Mouse (Mus musculus): ENCODE measurements at regions not wholly inside any gene's neighbourhood (a gene's known extent, or its start where the extent isn't known, plus 50 kb on each side); places are given as distances from the start of the nearest gene placed in this dataset.

GRCm38 (mm10) chr3:38684247-38684991, 199.8 kb upstream of the Ankrd50 start:
- no peak overlapping the region for H3K27ac ChIP-seq (ENCODE audit: low read depth, low read length)
- H3K27me3 ChIP-seq (replicated peaks; ENCODE audit: control insufficient read depth, insufficient read depth, low read length) = no peaks in the 10 kb centered on the region
- DNase-seq (ENCODE audit: low spot score) (no peak), ATAC-seq (no peak)
- H3K4me2 ChIP-seq (ENCODE audit: low read length) = no peak overlapping the region
- no peaks in the 10 kb centered on the region for H3K36me3 ChIP-seq (ENCODE audit: control insufficient read depth, insufficient read depth, low read length)
- no peak overlapping the region for H3K4me3 ChIP-seq (ENCODE audit: low read depth, low read length)
- 83% methylated on average over 4 of the region's 4 CpGs for WGBS
- no peaks in the 10 kb centered on the region for H3K9me3 ChIP-seq (replicated peaks; ENCODE audit: control insufficient read depth, low read length)
- H3K9ac ChIP-seq (ENCODE audit: low read length) = no peak overlapping the region
- no peaks in the 10 kb centered on the region for H3K4me1 ChIP-seq (ENCODE audit: control insufficient read depth, insufficient read depth, low read length)

GRCm38 (mm10) chr3:38663670-38664494, 179.2 kb upstream of the Ankrd50 start:
- 0 out of 2 replicates have a peak overlapping the region, but pooled peaks have one; percentile 21 for H3K9ac ChIP-seq (ENCODE audit: low read length)
- ATAC-seq (peak; percentile 76; the same call in 1 of the 2 replicates), DNase-seq (ENCODE audit: low spot score) (peak; percentile 75)
- WGBS = 40% methylated on average over 17 of the region's 17 CpGs
- H3K4me1 ChIP-seq (ENCODE audit: control insufficient read depth, insufficient read depth, low read length) = no peaks in the 10 kb centered on the region
- no peaks in the 10 kb centered on the region for H3K9me3 ChIP-seq (replicated peaks; ENCODE audit: control insufficient read depth, low read length)
- no peak overlapping the region for H3K4me3 ChIP-seq (ENCODE audit: low read depth, low read length)
- peak overlapping the region; percentile 11; the same call in 1 of the 2 replicates for H3K4me2 ChIP-seq (ENCODE audit: low read length)
- no peaks in the 10 kb centered on the region for H3K36me3 ChIP-seq (ENCODE audit: control insufficient read depth, insufficient read depth, low read length)
- H3K27ac ChIP-seq (ENCODE audit: low read depth, low read length) = peak overlapping the region; percentile 58
- H3K27me3 ChIP-seq (replicated peaks; ENCODE audit: control insufficient read depth, insufficient read depth, low read length) = no peaks in the 10 kb centered on the region

- no peaks in the 10 kb centered on the region for H3K4me1 ChIP-seq (ENCODE audit: control insufficient read depth, insufficient read depth, low read length)
- H3K9ac ChIP-seq (ENCODE audit: low read length) = no peak overlapping the region
- 63% methylated on average over 5 of the region's 5 CpGs for WGBS
- DNase-seq (ENCODE audit: low spot score) (no peak), ATAC-seq (no peak)
- H3K9me3 ChIP-seq (replicated peaks; ENCODE audit: control insufficient read depth, low read length) = no peaks in the 10 kb centered on the region
- no peak overlapping the region for H3K4me3 ChIP-seq (ENCODE audit: low read depth, low read length)
- H3K36me3 ChIP-seq (ENCODE audit: control insufficient read depth, insufficient read depth, low read length) = no peaks in the 10 kb centered on the region
- no peak overlapping the region for H3K27ac ChIP-seq (ENCODE audit: low read depth, low read length)
- H3K27me3 ChIP-seq (replicated peaks; ENCODE audit: control insufficient read depth, insufficient read depth, low read length) = no peaks in the 10 kb centered on the region
- H3K4me2 ChIP-seq (ENCODE audit: low read length) = no peak overlapping the region
Measured at GRCm38 (mm10) chr3:38663023-38663422, 178.4 kb upstream of the Ankrd50 start.

- Histone ChIP-seq H3K4me3 (ENCODE audit: low read depth, low read length) (no peak overlapping the region), H3K4me2 (ENCODE audit: low read length) (no peak overlapping the region), H3K9me3 (replicated peaks; ENCODE audit: control insufficient read depth, low read length) (no peaks in the 10 kb centered on the region), H3K9ac (ENCODE audit: low read length) (no peak overlapping the region), H3K4me1 (ENCODE audit: control insufficient read depth, insufficient read depth, low read length) (peaks cover 7% of the 10 kb centered on the region), H3K36me3 (ENCODE audit: control insufficient read depth, insufficient read depth, low read length) (no peaks in the 10 kb centered on the region), H3K27me3 (replicated peaks; ENCODE audit: control insufficient read depth, insufficient read depth, low read length) (no peaks in the 10 kb centered on the region), H3K27ac (ENCODE audit: low read depth, low read length) (no peak overlapping the region)
- DNase-seq (ENCODE audit: low spot score) (no peak), ATAC-seq (no peak)
- WGBS = 91% methylated on average over 1 of the region's 1 CpGs
Measured at GRCm38 (mm10) chr3:38656790-38657189, 172.1 kb upstream of the Ankrd50 start.

GRCm38 (mm10) chr3:38653928-38654327, 169.3 kb upstream of the Ankrd50 start:
- Histone ChIP-seq H3K4me3 (ENCODE audit: low read depth, low read length) (no peak overlapping the region), H3K27ac (ENCODE audit: low read depth, low read length) (peak overlapping the region; percentile 48; the same call in 1 of the 2 replicates), H3K27me3 (replicated peaks; ENCODE audit: control insufficient read depth, insufficient read depth, low read length) (no peaks in the 10 kb centered on the region), H3K4me2 (ENCODE audit: low read length) (no peak overlapping the region), H3K4me1 (ENCODE audit: control insufficient read depth, insufficient read depth, low read length) (peaks cover 7% of the 10 kb centered on the region), H3K9me3 (replicated peaks; ENCODE audit: control insufficient read depth, low read length) (no peaks in the 10 kb centered on the region), H3K36me3 (ENCODE audit: control insufficient read depth, insufficient read depth, low read length) (no peaks in the 10 kb centered on the region), H3K9ac (ENCODE audit: low read length) (no peak overlapping the region)
- 47% methylated on average over 4 of the region's 4 CpGs for WGBS
- peak; percentile 42 for DNase-seq (ENCODE audit: low spot score)
- ATAC-seq = 0 out of 2 replicates have a peak, but pooled peaks have one; percentile 25

- WGBS = 26% methylated on average over 5 of the region's 5 CpGs
- no peaks in the 10 kb centered on the region for H3K9me3 ChIP-seq (replicated peaks; ENCODE audit: control insufficient read depth, low read length)
- H3K4me3 ChIP-seq (ENCODE audit: low read depth, low read length) = no peak overlapping the region
- DNase-seq (ENCODE audit: low spot score) = peak; percentile 41
- peak; percentile 42; the same call in 1 of the 2 replicates for ATAC-seq
- no peak overlapping the region for H3K9ac ChIP-seq (ENCODE audit: low read length)
- H3K4me2 ChIP-seq (ENCODE audit: low read length) = no peak overlapping the region
- H3K4me1 ChIP-seq (ENCODE audit: control insufficient read depth, insufficient read depth, low read length) = peaks cover 7% of the 10 kb centered on the region
- H3K36me3 ChIP-seq (ENCODE audit: control insufficient read depth, insufficient read depth, low read length) = no peaks in the 10 kb centered on the region
- no peaks in the 10 kb centered on the region for H3K27me3 ChIP-seq (replicated peaks; ENCODE audit: control insufficient read depth, insufficient read depth, low read length)
- H3K27ac ChIP-seq (ENCODE audit: low read depth, low read length) = peak overlapping the region; percentile 48
Measured at GRCm38 (mm10) chr3:38652985-38653685, 168.5 kb upstream of the Ankrd50 start.

GRCm38 (mm10) chr3:38650176-38650575, 165.5 kb upstream of the Ankrd50 start:
- Histone ChIP-seq H3K27ac (ENCODE audit: low read depth, low read length) (no peak overlapping the region), H3K27me3 (replicated peaks; ENCODE audit: control insufficient read depth, insufficient read depth, low read length) (no peaks in the 10 kb centered on the region), H3K9me3 (replicated peaks; ENCODE audit: control insufficient read depth, low read length) (no peaks in the 10 kb centered on the region), H3K4me1 (ENCODE audit: control insufficient read depth, insufficient read depth, low read length) (peaks cover 7% of the 10 kb centered on the region), H3K4me3 (ENCODE audit: low read depth, low read length) (no peak overlapping the region), H3K36me3 (ENCODE audit: control insufficient read depth, insufficient read depth, low read length) (no peaks in the 10 kb centered on the region), H3K4me2 (ENCODE audit: low read length) (no peak overlapping the region), H3K9ac (ENCODE audit: low read length) (no peak overlapping the region)
- 81% methylated on average over 4 of the region's 4 CpGs for WGBS
- ATAC-seq (no peak), DNase-seq (ENCODE audit: low spot score) (no peak)

GRCm38 (mm10) chr3:38648633-38649032, 164.0 kb upstream of the Ankrd50 start:
- Histone ChIP-seq H3K36me3 (ENCODE audit: control insufficient read depth, insufficient read depth, low read length) (no peaks in the 10 kb centered on the region), H3K4me2 (ENCODE audit: low read length) (no peak overlapping the region), H3K4me3 (ENCODE audit: low read depth, low read length) (no peak overlapping the region), H3K27me3 (replicated peaks; ENCODE audit: control insufficient read depth, insufficient read depth, low read length) (no peaks in the 10 kb centered on the region), H3K27ac (ENCODE audit: low read depth, low read length) (no peak overlapping the region), H3K9ac (ENCODE audit: low read length) (no peak overlapping the region), H3K4me1 (ENCODE audit: control insufficient read depth, insufficient read depth, low read length) (peaks cover 4% of the 10 kb centered on the region), H3K9me3 (replicated peaks; ENCODE audit: control insufficient read depth, low read length) (no peaks in the 10 kb centered on the region)
- ATAC-seq = no peak
- WGBS = 86% methylated on average over 4 of the region's 4 CpGs
- DNase-seq (ENCODE audit: low spot score) = no peak

Measured in forebrain, embryonic 14.5 days (tissue).